Mouse (Mus musculus) lung, embryonic 16.5 days (tissue): ENCODE results near the gene Brd3. TPM values are rescaled to one million over a fixed set of nuclear protein-coding genes. Genes with fewer than 3 reads are reported as not detected.
"Not testable (repeated sequence)": the region's sequence is repeated elsewhere in the genome, so short reads cannot be mapped to it uniquely, and the experiment has no call there.

Source experiments
- ATAC-seq: fragments of 200-750 bp; cut with Nextera tagmentation; 2 replicates; pipeline ENCODE4 v1.8.0; 2017; ENCODE audit warnings: low read depth, mild to moderate bottlenecking, moderate library complexity
- H3K27ac ChIP-seq: fragments of 300-500 bp; sonication (generic); 2 replicates; pipeline ENCODE4 v1.5.1; 2014; ENCODE audit warnings: mild to moderate bottlenecking, control low read depth, low read length
- H3K27me3 ChIP-seq: fragments of 300-500 bp; sonication (generic); 2 replicates; pipeline ENCODE4 v1.6.1; 2014; ENCODE audit warnings: low read depth, low read length, mixed read lengths; ENCODE audit not compliant: control insufficient read depth, insufficient read depth
- H3K36me3 ChIP-seq: fragments of 300-500 bp; sonication (generic); 2 replicates; pipeline ENCODE4 v1.6.1; 2014; ENCODE audit warnings: low read length; ENCODE audit not compliant: control insufficient read depth, insufficient read depth
- H3K4me1 ChIP-seq: fragments of 300-500 bp; sonication (generic); replicated peaks from 2 replicates; pipeline ENCODE4 v1.6.1; 2014; ENCODE audit warnings: low read length, mixed read lengths; ENCODE audit not compliant: control insufficient read depth, insufficient read depth
- H3K4me2 ChIP-seq: fragments of 300-500 bp; sonication (generic); 2 replicates; pipeline ENCODE4 v1.6.1; 2014; ENCODE audit warnings: low read depth, low read length, control low read depth
- H3K4me3 ChIP-seq: fragments of 300-500 bp; sonication (generic); 2 replicates; pipeline ENCODE4 v1.5.1; 2014; ENCODE audit warnings: mild to moderate bottlenecking, low read length, control low read depth
- H3K9ac ChIP-seq: fragments of 300-500 bp; sonication (generic); 2 replicates; pipeline ENCODE4 v1.6.1; 2014; ENCODE audit warnings: low read length, control low read depth
- H3K9me3 ChIP-seq: fragments of 300-500 bp; sonication (generic); 2 replicates; pipeline ENCODE4 v1.6.1; 2016; ENCODE audit warnings: low read length; ENCODE audit not compliant: control insufficient read depth
- WGBS: fragments of 180-500 bp; shearing (Covaris S2); extraction: QIAGEN DNeasy Blood & Tissue Kit; methylation state at CpG from one replicate; pipeline ENCODE4 v1.1.7; 2014; 5-methylcytosine and 5-hydroxymethylcytosine counted together
- polyA plus RNA-seq: library from polyadenylated mRNA; unstranded; fragments of >200 nt; fragmentation: Nextera tagmentation; extraction: Ambion mirVana; gene quantifications from 2 replicates; pipeline ENCODE4 v1.2.1, GENCODE M21; 2015

Gene Brd3
- polyA plus RNA-seq, 1 experiment from 2014 or later, result 99.0 TPM

DNA sequence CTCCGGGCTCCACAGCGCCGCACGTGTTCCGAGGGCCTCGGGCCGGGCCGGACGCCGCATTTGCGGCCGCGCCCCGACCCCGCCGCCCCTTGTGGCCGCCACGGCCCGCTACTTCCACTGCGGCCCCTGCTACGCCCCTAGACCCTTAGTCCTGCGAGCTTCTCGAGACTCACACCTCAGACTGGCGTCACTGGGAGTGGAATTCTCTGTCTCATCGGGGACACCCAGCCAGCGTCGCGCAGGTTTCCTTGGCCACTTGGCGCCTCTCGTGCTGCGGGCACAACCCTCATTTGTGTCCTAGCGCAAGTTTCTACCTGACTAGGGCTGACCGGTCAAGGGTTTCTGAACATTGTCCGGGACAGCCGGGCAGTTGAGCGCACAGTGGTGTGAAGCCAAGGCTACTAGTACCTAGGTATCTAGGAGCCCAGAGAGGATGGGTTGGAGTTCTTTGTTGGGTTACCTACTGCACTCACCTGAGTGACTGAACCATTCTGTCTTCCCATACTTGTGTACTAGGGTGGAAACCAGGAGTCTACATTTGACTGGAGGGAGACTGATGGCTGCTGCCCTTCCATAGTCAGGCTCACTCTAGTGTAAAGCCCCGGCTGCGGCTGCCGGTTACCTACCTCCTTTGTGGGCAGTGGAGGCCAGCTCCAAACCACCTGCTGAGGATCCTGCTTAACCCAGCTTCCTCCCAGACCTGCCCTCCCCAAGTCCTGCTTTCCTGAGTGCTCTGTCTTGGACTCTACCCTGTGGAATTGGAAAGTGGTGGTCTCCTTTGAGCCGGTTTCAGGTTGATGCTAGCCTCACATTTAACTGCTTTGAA, 8.1 kb upstream of the Brd3 start:
- peak overlapping the region; percentile 77 for H3K4me2 ChIP-seq
- peak overlapping the region; percentile 94 for H3K27ac ChIP-seq
- H3K4me3 ChIP-seq, result peak overlapping the region; percentile 90
- peak overlapping the region; percentile 94 for H3K9ac ChIP-seq
- no peaks in the 10 kb centered on the region for H3K27me3 ChIP-seq
- peaks cover 10% of the 10 kb centered on the region; the same call in 1 of the 2 replicates for H3K36me3 ChIP-seq
- peaks cover 25% of the 10 kb centered on the region for H3K4me1 ChIP-seq
- peak; percentile 69 for ATAC-seq
- peaks cover 7% of the 10 kb centered on the region for H3K9me3 ChIP-seq
- WGBS, result under 1% methylated on average over 33 of the region's 40 CpGs

DNA sequence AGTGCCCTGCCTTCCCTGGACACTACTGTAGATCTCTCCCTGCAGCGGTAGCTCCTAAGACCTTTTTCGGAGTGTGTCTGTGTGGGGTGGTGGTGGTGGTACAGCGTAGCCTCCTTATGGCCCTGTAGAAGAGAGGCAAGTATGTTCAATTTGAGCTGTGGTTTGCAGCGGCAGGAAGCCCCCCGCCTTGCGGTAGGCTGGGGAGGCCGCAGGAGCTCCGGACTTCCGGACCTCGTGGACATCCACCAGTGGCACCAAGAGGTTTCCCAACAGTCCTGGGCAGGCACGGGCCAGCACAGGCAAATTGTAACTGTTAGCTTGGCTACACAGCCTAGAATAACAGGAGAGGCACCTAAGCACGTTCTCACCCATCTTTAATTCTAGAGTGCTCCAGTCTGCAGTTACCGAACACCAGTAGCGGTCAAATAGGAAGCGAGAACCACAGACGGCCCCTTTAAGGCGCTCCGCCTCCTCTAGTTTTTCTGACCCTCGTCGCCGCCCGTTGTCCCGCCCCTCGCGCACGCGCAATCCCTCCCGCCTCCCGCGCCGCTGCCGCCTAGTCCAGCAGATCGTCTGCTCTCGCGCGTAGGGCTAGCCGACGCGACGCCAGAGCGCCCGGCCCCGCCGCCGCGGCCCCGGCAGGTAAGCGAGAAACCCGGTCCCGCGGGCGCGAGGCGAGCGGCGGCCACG, 7.3 kb upstream of the Brd3 start, which contains the start of gene Wdr5:
Wdr5 (plus strand) TSS at position 519 of the 690 bp plus-strand sequence.
- H3K9me3 ChIP-seq, result peaks cover 7% of the 10 kb centered on the region
- peak within 1 kb of the TSS; percentile 94 for H3K27ac ChIP-seq
- ATAC-seq, result peak; percentile 95
- H3K4me1 ChIP-seq, result peaks cover 25% of the 10 kb centered on the region
- no peaks in the 10 kb centered on the region for H3K27me3 ChIP-seq
- peaks cover 10% of the 10 kb centered on the region; the same call in 1 of the 2 replicates for H3K36me3 ChIP-seq
- H3K9ac ChIP-seq, result peak within 1 kb of the TSS; percentile 94
- peak within 1 kb of the TSS; percentile 90 for H3K4me3 ChIP-seq
- under 1% methylated on average over 57 of the region's 57 CpGs for WGBS
- H3K4me2 ChIP-seq, result peak within 1 kb of the TSS; percentile 77

DNA sequence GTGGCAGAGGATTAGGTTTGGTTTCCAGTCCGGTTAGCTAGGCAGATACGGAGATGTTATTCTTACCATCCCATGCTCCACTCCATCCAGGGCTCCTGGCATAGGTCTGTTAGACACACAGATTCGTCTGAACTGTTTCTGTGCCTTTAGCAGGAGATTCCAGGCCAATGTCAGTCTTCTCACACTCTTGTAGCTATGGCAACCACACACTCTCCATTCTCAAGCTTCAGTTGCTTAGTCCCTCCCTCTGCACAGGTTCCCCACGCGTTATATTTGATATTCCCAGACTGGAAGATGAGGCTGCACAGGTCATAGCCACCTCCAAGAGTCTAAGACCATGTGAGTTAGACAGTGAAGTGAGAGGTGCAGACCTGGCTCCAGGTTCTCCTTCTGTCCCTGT, 6.4 kb upstream of the Brd3 start:
- H3K4me1 ChIP-seq, result peaks cover 25% of the 10 kb centered on the region
- H3K4me3 ChIP-seq, result peak overlapping the region; percentile 90
- H3K9ac ChIP-seq, result peak overlapping the region; percentile 94
- H3K9me3 ChIP-seq, result peaks cover 7% of the 10 kb centered on the region
- H3K27ac ChIP-seq, result peak overlapping the region; percentile 94
- peak overlapping the region; percentile 77 for H3K4me2 ChIP-seq
- 60% methylated on average over 5 of the region's 5 CpGs for WGBS
- peaks cover 6% of the 10 kb centered on the region; the same call in 1 of the 2 replicates for H3K36me3 ChIP-seq
- no peak for ATAC-seq
- H3K27me3 ChIP-seq, result no peaks in the 10 kb centered on the region

DNA sequence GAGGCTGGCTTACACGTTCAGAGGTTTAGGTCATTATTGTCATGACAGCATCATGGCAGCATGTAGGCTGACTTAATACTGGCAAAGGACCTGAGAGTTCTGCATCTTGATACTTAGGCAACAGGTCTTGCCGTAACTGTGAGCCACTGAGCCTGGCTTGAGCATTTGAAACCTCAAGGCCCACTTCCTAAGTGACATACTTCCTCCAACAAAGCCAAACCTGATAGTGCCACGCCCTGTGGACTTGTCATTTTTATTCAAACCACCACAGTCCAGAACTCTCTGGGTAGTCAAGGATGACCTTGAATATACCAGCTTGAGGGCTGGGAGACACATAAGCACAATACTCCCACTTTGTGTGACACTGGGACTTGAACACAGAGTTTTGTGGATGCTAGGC, 5.4 kb upstream of the Brd3 start:
- Histone ChIP-seq H3K4me1 (peaks cover 29% of the 10 kb centered on the region), H3K4me3 (no peak overlapping the region), H3K27me3 (no peaks in the 10 kb centered on the region), H3K27ac (no peak overlapping the region), H3K36me3 (no peaks in the 10 kb centered on the region), H3K9me3 (peaks cover 7% of the 10 kb centered on the region), H3K9ac (no peak overlapping the region), H3K4me2 (no peak overlapping the region)
- ATAC-seq, result no peak
- WGBS, result 91% methylated on average over 3 of the region's 3 CpGs

DNA sequence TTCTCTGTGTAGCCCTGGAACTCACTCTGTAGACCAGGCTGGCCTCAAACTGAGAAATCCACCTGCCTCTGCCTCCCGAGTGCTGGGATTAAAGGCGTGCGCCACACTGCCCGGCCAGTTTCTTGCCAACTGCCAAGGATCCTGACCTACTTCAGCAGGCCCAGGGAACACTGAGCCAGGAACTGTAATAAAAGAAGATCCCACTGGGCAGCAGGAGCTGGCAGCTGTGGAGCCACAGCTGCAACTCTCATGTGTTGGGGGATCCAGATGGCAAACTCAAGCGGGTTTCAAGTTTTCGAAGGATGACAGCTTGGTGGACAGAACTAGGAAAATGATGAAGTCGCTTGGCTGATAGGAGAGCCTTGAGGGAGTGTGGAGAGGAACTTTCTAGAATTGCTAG, 3.2 kb upstream of the Brd3 start:
- Histone ChIP-seq H3K9me3 (peaks cover 7% of the 10 kb centered on the region), H3K27ac (no peak overlapping the region), H3K4me3 (no peak overlapping the region), H3K27me3 (no peaks in the 10 kb centered on the region), H3K36me3 (no peaks in the 10 kb centered on the region), H3K4me1 (peaks cover 16% of the 10 kb centered on the region), H3K4me2 (no peak overlapping the region), H3K9ac (no peak overlapping the region)
- WGBS, result 89% methylated on average over 7 of the region's 7 CpGs
- no peak for ATAC-seq

DNA sequence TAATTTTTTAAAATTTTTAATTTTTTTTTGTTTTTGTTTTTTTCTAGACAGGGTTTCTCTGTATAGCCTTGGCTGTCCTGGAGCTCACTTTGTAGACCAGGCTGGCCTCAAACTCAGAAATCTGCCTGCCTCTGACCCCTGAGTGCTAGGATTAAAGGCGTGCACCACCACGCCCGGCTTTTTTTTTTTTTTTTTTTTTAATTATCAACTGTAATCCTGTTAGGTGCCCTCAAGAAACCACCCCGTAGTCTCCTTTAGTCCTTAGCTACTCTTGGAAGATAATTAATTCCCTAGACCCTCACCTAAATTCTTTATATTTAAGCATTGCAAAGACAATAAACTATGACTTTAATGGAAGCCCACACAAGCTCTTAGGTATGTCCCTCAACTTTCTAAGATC, 804 bp downstream of the Brd3 start:
- not testable (repeated sequence) for H3K27me3 ChIP-seq, H3K27ac ChIP-seq
- peaks cover 17% of the 10 kb centered on the region for H3K4me1 ChIP-seq

DNA sequence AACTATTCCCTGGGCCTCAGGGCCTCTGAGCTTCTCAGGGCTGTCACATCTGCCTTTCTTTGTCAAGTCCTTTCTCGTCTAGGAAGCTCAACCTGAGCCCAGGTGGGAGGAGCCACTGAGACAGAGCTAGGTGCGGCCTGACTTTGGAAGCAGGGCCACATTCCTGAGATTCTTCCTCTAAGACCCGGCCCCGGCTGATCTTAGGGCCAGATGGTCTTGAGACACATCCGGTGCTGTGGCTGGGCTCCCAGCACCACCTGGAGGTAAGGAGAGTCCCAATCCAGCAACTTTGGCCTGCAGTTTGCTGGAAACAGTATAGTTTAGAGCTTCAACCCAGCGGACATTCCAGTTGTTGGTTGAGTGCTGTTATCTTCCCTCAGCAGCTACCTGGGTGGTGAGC, 1.9 kb downstream of the Brd3 start:
- Histone ChIP-seq H3K4me2 (peak overlapping the region; percentile 21), H3K27ac (peak overlapping the region; percentile 81), H3K9me3 (no peaks in the 10 kb centered on the region), H3K36me3 (no peaks in the 10 kb centered on the region), H3K4me3 (no peak overlapping the region), H3K27me3 (no peaks in the 10 kb centered on the region), H3K9ac (no peak overlapping the region), H3K4me1 (peaks cover 17% of the 10 kb centered on the region)
- 12% methylated on average over 6 of the region's 6 CpGs for whole genome bisulfite sequencing
- peak; percentile 91 for ATAC-seq

More for the DNA sequence above, 804 bp downstream of the Brd3 start:
- H3K9me3 ChIP-seq, H3K4me3 ChIP-seq, H3K4me2 ChIP-seq, H3K36me3 ChIP-seq, ATAC-seq, H3K9ac ChIP-seq: not testable (repeated sequence)
- whole genome bisulfite sequencing, result 75% methylated on average over 4 of the region's 4 CpGs

DNA sequence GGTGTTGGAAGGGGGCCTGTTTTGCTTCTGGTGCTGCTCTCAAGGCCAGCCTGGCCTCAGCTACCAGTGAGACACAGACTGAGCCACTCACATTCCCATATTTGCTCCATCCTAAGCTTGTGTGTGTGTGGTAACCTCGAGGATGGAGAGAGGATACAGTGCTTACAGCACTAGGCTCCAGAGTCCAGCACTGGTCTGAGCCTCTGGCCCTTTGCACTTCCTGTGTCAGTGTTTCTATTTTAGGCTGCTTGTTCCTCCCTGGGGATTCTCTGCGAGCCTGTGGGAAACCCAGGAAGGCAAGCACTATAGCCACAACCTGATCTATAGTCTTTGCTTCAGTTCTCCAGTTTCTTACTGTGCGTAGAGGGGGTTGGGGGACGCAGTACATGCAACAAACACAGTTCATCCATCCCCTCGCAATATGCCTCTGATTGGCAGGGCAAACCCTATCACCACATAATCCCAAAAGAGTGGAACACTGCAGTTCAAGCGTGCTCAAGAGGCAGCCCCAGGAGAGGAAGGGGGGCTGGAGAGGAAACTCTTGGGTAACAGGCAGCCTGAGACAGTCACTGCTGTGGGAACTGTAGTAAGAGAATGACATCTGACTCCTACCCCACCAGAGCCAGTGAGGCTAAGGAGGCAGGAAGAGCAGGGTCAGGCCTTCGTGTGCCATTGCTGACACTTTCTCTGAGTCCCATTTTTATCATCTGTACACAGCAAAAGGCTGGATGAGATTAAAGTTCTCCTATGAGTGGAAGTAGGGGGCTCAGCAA, 3.2 kb downstream of the Brd3 start:
- H3K4me2 ChIP-seq, result no peak overlapping the region
- 42% methylated on average over 7 of the region's 7 CpGs for WGBS
- peak; percentile 58 for ATAC-seq
- H3K9ac ChIP-seq, result peak overlapping the region; percentile 35; the same call in 1 of the 2 replicates
- no peaks in the 10 kb centered on the region for H3K36me3 ChIP-seq
- H3K27ac ChIP-seq, result peak overlapping the region; percentile 81
- H3K9me3 ChIP-seq, result no peaks in the 10 kb centered on the region
- peaks cover 17% of the 10 kb centered on the region for H3K4me1 ChIP-seq
- no peaks in the 10 kb centered on the region for H3K27me3 ChIP-seq
- H3K4me3 ChIP-seq, result no peak overlapping the region
